Mouse (Mus musculus) WW6 (cell line): ENCODE results near the gene Ttc25.

ENCODE experiments used
- DNase-seq: peaks from one replicate; pipeline ENCODE4 v3.0.0-alpha.2; 2013; ENCODE audit warnings: low read depth, low spot score

Gene Ttc25

DNA sequence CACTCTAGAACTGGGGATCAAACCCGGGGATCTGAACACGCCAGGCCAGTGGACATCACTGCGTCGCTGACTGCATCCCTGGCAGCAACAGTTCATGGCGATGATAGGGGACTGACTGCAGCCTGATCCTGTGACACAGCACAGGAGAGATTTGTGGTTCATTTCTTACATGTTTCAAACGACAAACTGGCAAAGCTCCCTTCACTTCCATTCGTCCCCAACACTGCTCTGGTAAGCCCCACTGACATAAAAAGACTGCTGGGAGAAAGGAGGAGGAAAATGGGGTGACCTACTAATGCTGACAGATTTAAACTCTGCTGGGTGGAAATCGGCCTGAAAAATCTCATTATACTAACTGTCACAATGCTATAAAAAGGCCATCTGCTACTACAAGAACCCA, 58.4 kb downstream of the Ttc25 start:
- no peak for DNase-seq

DNA sequence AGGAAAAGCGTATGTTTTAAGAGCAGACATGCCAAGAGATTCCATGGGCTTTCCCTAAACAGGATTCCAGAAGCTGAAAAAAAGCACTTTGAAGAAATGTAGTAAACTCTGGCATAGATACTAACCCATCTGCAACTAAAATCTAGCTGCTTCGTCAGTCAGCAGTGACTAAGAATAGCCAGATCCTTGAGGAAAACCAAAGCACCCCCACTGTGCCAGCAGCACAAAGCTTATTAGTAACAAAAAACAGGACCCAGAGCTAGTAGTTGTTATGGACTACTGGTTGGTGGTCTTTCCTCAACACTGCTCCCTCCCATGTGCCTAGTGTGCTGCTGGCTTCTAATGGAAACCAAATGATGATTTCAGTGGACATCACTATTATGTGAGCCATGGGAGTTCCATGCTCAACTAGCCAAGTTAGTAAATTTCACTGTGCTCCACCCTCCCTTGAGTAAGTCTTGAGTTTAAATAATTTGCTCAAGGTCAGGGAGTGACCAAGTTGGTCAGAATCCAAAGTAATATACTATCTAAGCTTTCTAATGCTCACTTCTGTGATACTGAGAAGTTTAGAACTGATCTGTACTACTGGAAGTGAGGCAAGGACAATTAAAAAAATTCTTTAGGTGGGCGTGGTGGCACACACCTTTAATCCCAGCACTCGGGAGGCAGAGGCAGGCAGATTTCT, 59.1 kb downstream of the Ttc25 start:
- DNase-seq: no peak

DNA sequence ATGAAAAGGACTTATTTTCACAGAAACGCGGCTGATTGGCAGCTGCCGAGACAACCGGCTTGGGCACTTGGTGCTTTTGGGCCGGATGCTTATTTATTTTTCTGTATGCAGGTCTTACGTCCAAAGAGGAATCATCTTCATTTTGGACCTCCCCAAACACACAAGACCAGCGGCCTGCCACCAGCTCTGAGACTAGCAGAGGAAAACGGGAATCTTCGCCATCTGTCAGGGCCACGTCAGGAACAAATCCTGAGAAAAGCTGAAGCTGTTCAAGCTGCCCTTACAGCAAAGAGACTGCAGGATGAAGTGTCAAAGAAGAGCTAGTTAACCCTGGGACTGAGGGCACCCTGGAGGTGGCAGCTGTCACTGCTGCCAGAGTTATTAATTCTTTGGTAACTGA, 60.0 kb downstream of the Ttc25 start:
- no peak for DNase-seq

DNA sequence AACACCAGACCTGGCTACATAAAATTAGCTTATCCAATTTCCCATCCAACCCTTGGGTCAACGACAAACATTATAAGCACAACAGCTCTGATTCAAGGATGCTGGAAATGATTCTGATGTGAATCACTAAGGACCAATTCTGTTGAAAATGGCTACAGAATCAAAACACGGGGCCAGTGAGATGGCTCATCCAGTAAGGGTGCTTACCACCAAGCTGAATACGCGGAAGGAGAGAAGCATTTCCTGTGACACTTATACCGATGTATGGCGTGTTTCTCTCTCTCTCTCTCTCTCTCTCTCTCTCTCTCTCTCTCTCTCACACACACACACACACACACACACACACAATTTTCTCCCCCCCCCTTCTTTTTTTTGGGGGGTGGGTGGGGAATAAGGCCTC, 61.7 kb downstream of the Ttc25 start:
- DNase-seq: no peak

DNA sequence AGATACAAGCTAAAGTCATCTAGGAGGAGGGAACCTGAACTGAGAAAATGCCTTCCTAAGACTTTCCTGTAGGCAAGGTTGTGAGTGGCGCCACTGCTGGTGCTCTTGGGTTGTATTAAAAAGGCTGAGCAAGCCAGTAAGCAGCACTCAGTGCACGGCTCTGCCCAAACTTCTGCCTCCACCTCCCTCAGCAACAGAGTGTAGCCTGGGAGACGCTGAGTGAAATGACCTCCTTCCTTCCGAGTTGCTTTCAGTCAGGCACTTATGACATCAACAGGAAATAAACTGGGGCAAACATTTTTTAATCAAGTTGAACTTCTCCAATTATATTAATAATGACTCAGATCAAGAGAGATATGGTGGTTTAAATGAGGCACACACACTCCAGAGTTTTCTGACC, 63.4 kb downstream of the Ttc25 start:
- DNase-seq: no peak

DNA sequence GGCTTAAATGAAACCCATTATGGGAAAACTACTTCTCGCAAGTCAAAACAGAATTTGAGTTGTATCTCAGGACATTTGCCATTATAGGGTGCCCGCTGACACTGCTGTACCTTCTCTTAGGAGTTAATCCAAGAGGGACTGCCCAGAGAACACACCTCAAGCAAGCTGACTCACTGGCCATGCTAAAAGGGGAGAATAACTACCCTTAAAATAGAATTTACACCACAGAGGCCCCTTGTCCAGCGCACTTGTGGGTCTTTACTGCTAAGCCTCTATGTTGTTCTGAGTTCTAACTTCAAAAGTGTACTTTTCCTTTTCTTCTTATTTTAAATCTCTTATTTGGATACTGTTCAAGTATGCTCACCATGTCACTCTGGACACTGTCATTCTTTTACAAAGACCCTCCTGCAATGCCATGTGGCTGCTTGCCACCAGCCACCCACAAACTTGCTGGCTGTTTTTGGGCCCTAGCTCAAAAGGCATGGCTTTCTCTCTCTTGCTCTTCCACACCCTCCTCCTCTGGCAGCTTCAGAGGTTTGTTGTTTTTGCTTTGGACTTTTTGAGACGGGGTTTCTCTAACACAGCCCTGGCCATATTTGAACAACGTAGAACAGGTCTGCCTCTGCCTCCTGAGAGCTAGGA, 64.1 kb downstream of the Ttc25 start:
- DNase-seq: no peak

DNA sequence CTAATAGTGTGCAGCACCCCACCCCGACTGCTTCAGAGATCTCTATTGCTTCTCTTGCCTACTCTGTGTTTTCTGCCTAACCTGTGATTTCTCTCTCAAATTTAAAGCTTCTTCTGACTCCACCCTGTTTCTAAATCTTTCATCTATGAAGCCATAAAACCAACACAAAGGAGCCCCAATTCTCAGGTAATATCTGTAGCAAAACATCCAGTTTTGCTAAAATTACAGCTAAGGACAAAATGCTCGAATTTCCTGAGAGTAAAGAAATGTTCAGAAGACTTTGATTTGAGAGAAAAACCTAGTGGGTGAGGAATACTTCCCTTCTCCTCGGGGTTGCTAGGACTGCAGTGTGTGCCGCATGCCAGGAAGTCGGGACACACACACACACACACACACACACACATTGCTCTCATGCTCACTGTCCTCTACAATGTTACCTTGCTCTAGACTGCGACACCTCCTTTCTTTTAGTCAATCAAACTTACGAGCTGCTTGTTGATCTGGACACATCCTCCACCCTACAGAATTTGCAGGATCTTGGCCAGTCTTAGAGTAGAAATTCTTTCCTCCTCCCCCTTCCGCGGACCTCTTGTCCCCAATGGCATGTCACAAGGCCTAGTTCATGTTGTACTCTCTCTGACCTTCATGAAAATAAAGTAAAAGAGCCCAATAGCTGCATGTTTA, 64.7 kb downstream of the Ttc25 start:
- no peak for DNase-seq

DNA sequence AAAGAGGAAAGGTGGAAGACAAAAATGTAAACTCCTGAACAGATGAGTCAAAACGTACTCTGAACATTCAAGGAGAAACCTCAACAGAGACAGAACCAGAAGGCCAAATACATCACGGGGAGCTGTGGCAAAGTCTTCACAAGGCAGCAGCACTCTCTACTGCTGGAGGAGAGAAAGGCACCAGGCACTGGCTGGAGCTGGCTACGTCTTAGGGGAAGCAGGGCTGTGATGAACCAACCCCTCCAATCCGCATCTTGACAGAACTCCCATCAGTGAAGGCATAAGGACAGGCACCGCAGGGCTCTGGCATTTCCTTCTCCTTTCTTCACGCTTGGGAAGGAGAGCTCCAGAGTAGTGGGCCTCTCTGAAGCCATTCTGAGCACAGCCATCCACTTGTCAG, 66.2 kb downstream of the Ttc25 start:
- DNase-seq: no peak

DNA sequence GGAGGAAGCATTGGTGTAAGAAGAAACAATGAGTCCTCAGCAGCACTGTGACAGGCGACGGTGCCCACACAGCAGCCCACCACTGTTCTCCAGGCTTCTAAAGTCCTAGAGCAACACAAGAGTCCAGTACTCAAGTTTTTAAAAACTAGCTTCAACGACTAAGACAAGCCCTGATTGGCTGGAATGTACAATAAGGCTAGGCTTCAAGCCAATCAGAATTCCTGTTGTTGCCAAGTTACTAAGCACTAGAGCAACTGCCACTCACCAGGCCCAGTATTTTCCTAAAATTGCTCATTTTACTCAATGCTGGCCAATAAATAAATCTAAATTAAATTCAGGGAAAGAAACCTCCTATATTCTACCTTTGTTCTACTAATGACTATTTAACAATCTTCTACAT, 67.8 kb downstream of the Ttc25 start:
- DNase-seq: no peak

DNA sequence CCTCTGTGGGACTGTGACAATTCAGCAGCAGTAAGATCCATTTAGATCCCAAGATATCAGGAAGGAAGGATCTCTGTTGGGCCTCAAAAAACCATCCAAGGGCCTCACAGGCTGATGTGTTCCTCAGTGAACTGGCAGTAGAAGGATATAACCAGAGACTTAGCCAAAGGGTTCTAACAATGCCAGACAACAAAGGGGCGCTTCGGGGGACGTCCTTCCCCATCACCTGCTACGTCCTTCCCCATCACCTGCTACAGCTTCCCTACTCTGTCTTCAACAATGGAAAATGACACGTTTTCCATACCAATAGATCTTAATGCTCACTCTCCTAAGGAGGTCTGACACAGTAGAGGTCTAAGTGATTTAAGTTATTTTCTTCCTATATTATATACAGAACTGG, 70.9 kb downstream of the Ttc25 start:
- peak; percentile 53 for DNase-seq

DNA sequence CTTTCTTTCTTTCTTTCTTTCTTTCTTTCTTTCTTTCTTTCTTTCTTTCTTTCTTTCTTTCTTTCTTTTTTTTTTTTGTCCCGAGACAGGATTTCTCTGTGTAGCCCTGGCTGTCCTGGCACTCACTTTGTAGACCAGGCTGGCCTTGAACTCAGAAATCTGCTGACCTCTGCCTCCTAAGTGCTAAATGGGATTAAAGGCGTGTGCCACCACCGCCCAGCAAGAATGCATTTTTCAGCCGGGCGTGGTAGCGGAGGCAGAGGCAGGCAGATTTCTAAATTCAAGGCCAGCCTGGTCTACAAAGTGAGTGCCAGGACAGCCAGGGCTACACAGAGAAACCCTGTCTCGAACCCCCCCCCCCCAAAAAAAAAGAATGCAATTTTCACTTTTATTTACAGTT, 71.4 kb downstream of the Ttc25 start:
- DNase-seq: peak; percentile 69

DNA sequence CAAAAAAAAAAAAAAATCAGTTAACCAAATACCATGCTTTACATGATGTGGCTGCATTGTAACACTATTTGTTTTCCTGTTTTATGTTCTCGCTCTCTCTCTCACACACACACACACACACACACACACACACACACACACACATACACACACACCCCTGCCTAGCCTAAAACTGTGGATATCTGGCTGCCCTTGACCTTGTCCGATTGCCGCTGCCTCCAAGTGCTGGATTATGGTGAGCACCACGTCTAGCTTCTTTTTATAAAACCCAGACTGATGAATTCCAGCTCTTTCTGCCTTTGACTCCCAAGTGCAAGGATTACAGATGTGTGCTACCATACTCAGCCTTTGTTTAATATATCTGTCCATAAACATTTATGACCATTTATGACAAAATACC, 72.1 kb downstream of the Ttc25 start:
- DNase-seq: no peak

DNA sequence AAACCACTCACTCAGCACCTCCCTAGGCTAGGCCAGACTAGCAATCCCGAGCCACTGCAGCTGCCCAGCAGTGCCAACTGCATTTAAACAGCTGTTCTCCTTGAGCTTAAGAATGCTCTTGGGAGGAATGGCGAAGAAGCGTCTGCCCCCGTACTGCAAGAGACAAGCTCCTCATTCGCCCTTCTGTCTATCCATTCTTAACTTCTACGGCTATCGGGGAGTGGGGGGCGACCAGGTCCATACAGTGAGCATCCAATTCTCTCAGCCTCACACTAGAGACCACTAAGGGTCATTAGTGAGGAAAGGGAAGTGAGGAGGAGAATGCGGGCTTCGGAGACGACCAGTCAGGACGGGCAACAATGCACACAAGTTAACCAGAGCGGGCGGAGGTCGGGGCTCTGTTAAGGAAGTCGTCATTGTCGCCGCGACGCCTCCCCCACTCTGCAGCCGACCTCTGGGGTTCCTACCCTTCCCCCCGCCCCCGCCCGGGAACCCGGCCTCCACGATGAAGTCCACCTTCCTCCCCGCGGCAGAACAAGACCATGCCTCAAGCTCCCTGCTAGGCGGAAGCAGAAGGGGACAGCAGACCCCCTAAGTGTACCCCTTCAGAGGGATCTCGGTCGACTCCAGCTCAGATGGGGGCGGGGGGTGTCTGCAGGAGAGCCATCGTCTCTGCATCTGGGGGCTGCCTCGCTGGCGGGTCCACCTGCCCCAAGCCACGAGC, 73.5 kb downstream of the Ttc25 start, which contains the start of gene Nkiras2:
TSS of gene Nkiras2 (plus strand) at position 484 of the 724 bp plus-strand sequence.
- DNase-seq: peak; percentile 42

DNA sequence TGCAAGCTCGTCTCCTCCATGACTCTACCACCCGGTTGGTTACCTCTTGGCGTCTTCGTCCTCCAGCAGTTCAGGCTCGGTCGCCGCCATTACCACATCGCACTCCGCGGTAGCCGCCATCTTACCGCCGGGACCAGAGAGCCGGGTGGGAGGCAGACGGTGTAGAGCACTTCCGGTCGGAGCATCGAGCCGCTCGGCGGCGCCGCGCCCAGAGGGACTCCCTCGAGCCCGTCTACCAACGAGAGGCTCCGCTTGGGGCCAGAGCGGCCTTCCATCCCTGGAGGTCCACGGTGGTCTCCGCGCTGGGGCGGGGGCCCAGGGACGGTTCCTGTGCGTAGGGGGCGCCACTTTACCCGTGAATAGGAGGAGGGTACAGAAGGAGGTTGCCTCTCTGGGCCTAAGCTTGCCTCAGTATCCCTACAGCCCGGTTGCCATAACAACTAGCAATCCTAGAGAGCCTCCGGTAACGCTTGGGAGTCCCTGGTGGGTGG, 74.1 kb downstream of the Ttc25 start:
- peak; percentile 100 for DNase-seq

DNA sequence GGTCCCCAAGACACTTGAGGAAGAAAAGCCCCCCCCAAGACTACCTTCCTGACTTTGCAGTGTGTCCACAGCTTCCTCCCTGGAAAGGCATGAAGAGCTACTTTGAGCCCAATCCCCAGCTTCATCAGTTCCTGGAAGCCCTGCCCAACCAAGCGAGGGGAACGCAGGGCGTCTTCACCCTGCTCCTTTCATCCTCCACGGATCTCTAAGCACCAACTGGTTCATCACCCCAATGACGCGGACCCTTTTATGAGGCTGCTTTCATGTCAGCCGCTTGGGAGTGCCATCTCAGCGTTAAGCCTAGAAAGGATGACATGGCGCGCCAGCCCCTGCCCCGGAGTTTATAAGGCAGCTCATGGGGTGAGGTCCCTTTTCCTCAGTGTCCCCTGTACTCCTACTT, 74.6 kb downstream of the Ttc25 start, which contains the start of gene Dnajc7:
TSS of gene Dnajc7 (minus strand) at position 187 of the 400 bp plus-strand sequence.
- DNase-seq: no peak
